Mouse (Mus musculus) bone marrow, adult 2 months (tissue): ENCODE measurements around the gene Kdsr. TPM values are rescaled to one million over a fixed set of nuclear protein-coding genes. Genes with fewer than 3 reads are reported as not detected.

ENCODE experiments used
- H3K27ac ChIP-seq: fragments of 200-500 bp; 2 replicates; pipeline ENCODE4 v1.5.1; 2012; ENCODE audit warnings: low read depth, mild to moderate bottlenecking, control low read depth, inconsistent platforms, low read length; ENCODE audit not compliant: control insufficient read depth, poor library complexity, insufficient read depth
- H3K4me1 ChIP-seq: fragments of 200-500 bp; 2 replicates; pipeline ENCODE4 v1.6.1; 2011; ENCODE audit warnings: low read length; ENCODE audit not compliant: control insufficient read depth, insufficient read depth
- H3K4me3 ChIP-seq: fragments of 200-500 bp; replicated peaks from 2 replicates; pipeline ENCODE3; 2011; ENCODE audit warnings: mild to moderate bottlenecking, low read depth, low read length, control low read depth; ENCODE audit not compliant: control insufficient read depth
- CTCF ChIP-seq: fragments of 200-500 bp; IDR thresholded peaks from 2 replicates; pipeline ENCODE4 v1.5.1; 2011; ENCODE audit warnings: low read length, control low read depth; ENCODE audit not compliant: control insufficient read depth, insufficient read depth
- POLR2A ChIP-seq: fragments of 200-500 bp; IDR thresholded peaks from 2 replicates; pipeline ENCODE4 v1.6.1; 2011; ENCODE audit warnings: low read depth, mild to moderate bottlenecking, control low read depth, low read length, borderline replicate concordance; ENCODE audit not compliant: control insufficient read depth
- WGBS: fragments of 180-500 bp; shearing (Covaris S2); methylation state at CpG from one replicate; pipeline ENCODE4 v1.1.7; 2018; 5-methylcytosine and 5-hydroxymethylcytosine counted together
- polyA plus RNA-seq: library from polyadenylated mRNA; stranded (reverse); fragments of >200 nt; gene quantifications from 2 replicates; pipeline ENCODE4 v1.2.4, GENCODE M21; 2011; ENCODE audit warnings: low replicate concordance; ENCODE audit not compliant: missing spikeins, insufficient read depth, insufficient read length

Kdsr gene
- polyA plus RNA-seq, 1 experiment: 6.4 TPM

- TF ChIP-seq CTCF: no peak
- WGBS: 41% methylated on average over 7 of the region's 7 CpGs
- Histone ChIP-seq H3K4me3 (no peak overlapping the region), H3K4me1 (no peaks in the 10 kb centered on the region; the same call in none of the 2 replicates), H3K27ac (no peak overlapping the region)
Measured at GRCm38 (mm10) chr1:106710202-106710601, 49.3 kb downstream of the Kdsr start.

DNA sequence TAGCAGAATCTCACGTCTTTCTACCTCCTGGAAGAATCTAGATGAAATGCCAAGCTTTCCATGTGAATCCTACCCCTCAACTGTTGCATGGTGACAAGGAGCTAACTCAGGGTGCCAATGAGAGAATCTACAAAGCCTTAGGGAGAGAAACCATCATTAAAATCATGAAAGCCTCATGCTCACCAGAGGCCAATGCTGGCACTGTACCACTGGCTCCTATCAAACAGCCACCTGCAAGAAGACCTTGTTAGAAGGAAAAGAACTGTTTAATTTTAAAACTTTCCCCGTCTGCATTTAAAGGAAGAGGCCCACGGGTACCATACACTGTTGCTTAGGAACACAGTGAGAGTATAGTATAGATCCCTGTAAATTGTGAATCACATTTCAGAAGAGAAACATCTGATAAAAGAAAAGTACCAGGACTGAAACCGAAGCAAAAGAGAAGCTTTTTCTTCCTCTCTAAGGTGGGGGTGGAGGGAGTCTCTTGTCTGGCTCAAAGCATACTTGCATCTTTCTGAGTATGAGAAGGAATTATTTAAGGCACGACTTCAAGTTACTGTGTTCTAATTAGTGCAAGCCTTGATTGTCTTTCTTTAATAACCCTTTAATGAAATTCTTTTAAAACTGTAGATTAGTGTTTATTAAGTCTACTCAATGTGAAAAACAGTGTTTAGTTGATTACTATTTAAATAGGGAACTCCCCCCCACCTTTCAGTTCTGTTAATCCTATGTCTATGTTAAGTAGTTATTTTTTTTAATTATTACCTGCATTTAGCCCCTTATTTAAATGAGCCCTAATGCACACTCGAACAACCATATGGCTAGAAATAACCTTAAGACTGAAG, 52.3 kb downstream of the Kdsr start:
- Histone ChIP-seq H3K4me1 (no peaks in the 10 kb centered on the region; the same call in none of the 2 replicates), H3K27ac (no peak overlapping the region), H3K4me3 (no peak overlapping the region)
- TF ChIP-seq POLR2A (no peak), CTCF (no peak)
- WGBS: 51% methylated on average over 6 of the region's 6 CpGs

GRCm38 (mm10) chr1:106703183-106703582, 56.3 kb downstream of the Kdsr start:
- H3K4me3 ChIP-seq: no peak overlapping the region
- peaks cover 2% of the 10 kb centered on the region; the same call in 1 of the 2 replicates for H3K4me1 ChIP-seq
- H3K27ac ChIP-seq: no peak overlapping the region
- no peak for TF ChIP-seq CTCF
- TF ChIP-seq POLR2A: no peak
- 39% methylated on average over 3 of the region's 3 CpGs for WGBS

DNA sequence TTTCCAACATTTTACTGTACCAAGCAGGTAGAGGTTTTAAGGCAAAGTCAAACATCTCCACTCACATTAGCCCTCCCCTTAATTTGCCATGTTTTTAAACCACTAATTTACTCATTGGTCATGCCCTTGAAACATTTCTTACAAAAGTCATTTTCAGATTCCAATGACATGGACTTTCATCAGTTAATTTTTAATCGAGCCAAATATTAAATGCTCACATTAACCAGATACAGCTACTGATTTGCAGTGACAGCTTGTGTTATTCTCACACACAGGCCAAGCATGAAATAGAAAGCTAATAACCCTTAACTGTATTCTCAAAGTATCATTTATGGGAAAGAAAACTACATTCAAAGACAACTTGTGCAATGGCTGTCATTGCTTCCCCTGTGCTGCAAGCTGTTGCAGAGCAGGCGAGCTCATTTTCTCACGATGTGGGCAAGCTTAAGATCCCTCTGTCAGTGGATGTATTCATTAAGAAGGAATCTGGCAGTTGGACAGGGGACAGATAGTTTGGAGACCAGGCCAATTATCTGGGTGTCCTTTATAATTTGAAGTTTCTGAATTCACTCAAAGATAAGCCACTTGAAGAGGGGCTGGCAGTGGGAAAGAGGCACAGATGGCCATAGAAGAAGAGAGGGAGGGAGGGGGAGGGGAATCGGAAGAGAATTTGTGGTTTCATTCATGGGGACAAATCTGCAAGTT, 56.9 kb downstream of the Kdsr start:
- 43% methylated on average over 4 of the region's 4 CpGs for WGBS
- Histone ChIP-seq H3K4me1 (peaks cover 2% of the 10 kb centered on the region; the same call in 1 of the 2 replicates), H3K27ac (no peak overlapping the region), H3K4me3 (no peak overlapping the region)
- no peak for TF ChIP-seq CTCF
- no peak for TF ChIP-seq POLR2A

- 62% methylated on average over 9 of the region's 9 CpGs for WGBS
- H3K4me3 ChIP-seq: no peak overlapping the region
- H3K27ac ChIP-seq: no peak overlapping the region
- TF ChIP-seq POLR2A (no peak), CTCF (no peak)
- peaks cover 5% of the 10 kb centered on the region; the same call in 1 of the 2 replicates for H3K4me1 ChIP-seq
Measured at GRCm38 (mm10) chr1:106700520-106701114, 58.9 kb downstream of the Kdsr start.

DNA sequence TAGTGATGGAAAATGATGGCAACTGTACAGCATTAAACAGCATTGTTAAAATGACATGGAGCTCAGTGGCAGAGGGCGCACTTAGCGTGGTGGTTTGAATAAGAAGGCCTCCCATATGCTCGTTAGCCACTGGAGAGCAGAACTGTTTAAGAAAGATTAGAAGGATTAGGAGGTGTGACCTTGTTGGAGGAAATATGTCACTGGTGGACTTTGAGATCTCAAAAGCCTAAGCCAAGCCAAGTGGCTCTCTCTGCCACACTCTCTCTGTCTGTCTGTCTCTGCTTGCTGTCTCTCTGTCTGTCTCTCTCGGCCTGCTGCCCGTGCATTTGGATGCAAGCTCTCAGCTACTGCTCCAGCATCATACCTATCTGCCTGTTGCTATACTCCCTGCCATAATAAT, 63.1 kb downstream of the Kdsr start:
- no peak overlapping the region for H3K4me3 ChIP-seq
- H3K4me1 ChIP-seq: peaks cover 7% of the 10 kb centered on the region
- H3K27ac ChIP-seq: no peak overlapping the region
- TF ChIP-seq CTCF (no peak), POLR2A (no peak)
- 79% methylated on average over 5 of the region's 5 CpGs for WGBS

DNA sequence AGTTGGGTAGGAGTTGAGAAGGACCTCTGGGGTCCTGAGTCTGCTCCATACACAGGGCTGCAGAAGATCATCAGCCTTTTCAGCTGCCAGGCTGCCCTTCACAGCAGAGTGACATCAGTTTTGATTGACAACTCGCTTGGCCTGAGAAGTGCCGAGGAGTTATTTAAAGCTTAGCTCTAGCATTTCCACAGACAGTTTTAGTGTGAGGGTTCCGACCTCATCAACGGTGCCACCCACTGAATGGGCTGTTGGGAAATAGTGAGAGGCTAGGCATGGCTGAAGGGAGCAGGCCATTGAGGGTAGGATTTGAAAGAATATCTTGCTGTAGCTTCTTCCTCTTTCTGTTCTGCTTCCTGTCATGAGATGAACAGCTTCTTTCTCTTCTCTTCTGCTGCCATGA, 63.9 kb downstream of the Kdsr start:
- peak overlapping the region; percentile 59 for H3K27ac ChIP-seq
- WGBS: 33% methylated on average over 4 of the region's 4 CpGs
- TF ChIP-seq CTCF (no peak), POLR2A (no peak)
- H3K4me3 ChIP-seq: no peak overlapping the region
- H3K4me1 ChIP-seq: peaks cover 7% of the 10 kb centered on the region

DNA sequence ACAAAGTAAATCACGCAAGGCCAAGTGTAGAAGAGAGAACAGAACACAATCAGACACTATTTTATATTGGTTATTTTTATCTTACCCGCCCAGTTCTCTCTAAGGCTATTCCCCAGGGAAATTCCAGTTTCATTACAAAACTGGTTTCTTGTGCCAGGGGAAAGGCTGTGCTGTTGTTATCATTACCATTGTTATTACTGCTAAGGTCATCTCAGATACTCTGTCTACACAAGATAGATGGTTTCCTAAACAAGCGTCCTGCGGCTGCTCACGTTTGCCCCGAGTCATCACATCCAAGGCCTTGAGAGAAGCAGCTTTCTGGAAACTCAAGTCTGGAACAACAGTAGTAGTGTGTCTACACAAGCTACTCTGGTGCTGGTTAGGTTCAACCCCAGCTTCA, 65.2 kb downstream of the Kdsr start:
- Histone ChIP-seq H3K27ac (no peak overlapping the region), H3K4me3 (no peak overlapping the region), H3K4me1 (peaks cover 6% of the 10 kb centered on the region)
- no peak for TF ChIP-seq CTCF
- WGBS: 86% methylated on average over 6 of the region's 6 CpGs

GRCm38 (mm10) chr1:106692599-106692998, 66.9 kb downstream of the Kdsr start:
- TF ChIP-seq CTCF (no peak), POLR2A (no peak)
- Histone ChIP-seq H3K4me3 (no peak overlapping the region), H3K27ac (no peak overlapping the region), H3K4me1 (peaks cover 6% of the 10 kb centered on the region)
